Mouse (Mus musculus): Measurements from ENCODE around the gene Auts2. TPM values are rescaled to one million over a fixed set of nuclear protein-coding genes. Genes with fewer than 3 reads are reported as not detected.

Gene Auts2
- total and polyA plus RNA-seq, 2 experiments from 2014 or later: 35.2 to 57.5 TPM

DNA sequence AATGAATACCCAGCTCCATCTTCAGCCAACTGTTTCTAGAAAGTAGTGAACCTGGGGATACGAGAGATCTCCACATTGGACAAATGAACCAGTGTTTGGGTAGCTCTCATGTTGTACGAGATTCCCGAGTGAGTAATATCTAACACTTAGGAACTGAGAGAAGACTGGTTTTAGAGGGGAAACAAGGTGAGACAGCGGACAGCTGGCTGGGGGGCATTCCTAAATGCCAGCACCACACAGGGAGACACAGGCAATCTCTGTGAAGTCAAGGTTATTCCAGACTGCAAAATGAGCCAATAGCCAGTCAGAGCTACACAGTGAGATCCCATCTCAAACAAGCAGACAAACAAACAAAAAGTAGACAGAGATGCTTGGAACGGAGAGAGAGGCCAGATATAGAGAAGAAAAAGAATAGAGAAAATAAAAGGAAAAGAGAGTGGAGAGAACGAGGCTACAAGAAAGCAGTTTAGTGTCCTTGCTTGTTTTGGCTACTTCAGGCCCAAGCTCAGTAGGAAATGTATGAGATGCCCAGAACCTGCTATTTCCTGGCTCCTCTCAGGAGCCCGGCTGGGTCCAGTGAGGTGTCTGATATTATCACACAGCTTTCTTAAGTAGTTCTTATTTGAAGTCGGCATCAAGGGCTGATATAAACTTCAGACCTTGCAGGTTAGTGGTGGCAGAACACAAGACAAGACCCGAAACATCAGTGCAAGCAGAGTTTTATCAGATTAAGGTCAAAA is 224.9 kb downstream of the Auts2 start:
- TF ChIP-seq CTCF (IDR thresholded peaks at IDR 0.05): no peak
- DNase-seq (ENCODE audit: low spot score) (no peak), ATAC-seq (ENCODE audit: low FRiP score) (no peak)
- WGBS: 82% methylated on average over 9 of the region's 9 CpGs
- no peaks in the 10 kb centered on the region for H3K27me3 ChIP-seq (ENCODE audit: insufficient read depth, low read length)
- H3K4me1 ChIP-seq (ENCODE audit: insufficient read depth, low read length): peaks cover 13% of the 10 kb centered on the region; the same call in 1 of the 2 replicates
- no peak overlapping the region for H3K9ac ChIP-seq (replicated peaks; ENCODE audit: low read length, poor library complexity, severe bottlenecking)
- H3K36me3 ChIP-seq (ENCODE audit: insufficient read depth, low read length): no peaks in the 10 kb centered on the region
- H3K4me2 ChIP-seq (ENCODE audit: low read depth, low read length, poor library complexity, severe bottlenecking): no peak overlapping the region
- H3K27ac ChIP-seq (ENCODE audit: low read depth, low read length): no peak overlapping the region
- no peak overlapping the region for H3K4me3 ChIP-seq (ENCODE audit: low read depth, low read length)
- H3K9me3 ChIP-seq (ENCODE audit: low read length): no peaks in the 10 kb centered on the region

DNA sequence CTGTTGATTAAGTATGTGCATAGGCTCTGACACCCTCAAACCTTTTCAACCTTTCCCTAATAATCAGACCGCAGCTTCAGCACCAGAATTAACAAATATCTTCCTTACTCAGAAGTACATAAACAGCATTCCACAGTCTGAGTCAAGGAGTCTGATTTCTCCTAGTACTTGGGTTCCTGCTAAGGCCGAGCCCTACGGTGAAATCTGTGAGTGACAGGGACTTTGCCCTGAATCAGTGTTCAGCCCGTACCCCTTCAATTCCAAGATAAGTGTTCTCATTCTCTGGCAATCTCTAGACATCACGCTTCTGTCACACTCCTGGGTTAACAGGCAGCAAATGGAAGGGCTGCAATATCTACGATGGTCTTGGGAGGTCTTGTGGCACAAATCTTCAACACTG is 226.2 kb downstream of the Auts2 start:
- 52% methylated on average over 6 of the region's 6 CpGs for WGBS
- H3K27ac ChIP-seq (ENCODE audit: low read depth, low read length): no peak overlapping the region
- H3K4me2 ChIP-seq (ENCODE audit: low read depth, low read length, poor library complexity, severe bottlenecking): no peak overlapping the region
- no peak overlapping the region for H3K4me3 ChIP-seq (ENCODE audit: low read depth, low read length)
- H3K36me3 ChIP-seq (ENCODE audit: insufficient read depth, low read length): no peaks in the 10 kb centered on the region
- H3K4me1 ChIP-seq (ENCODE audit: insufficient read depth, low read length): 0 out of 2 replicates have a peak, but pooled peaks cover 7% of the 10 kb centered on the region
- DNase-seq (ENCODE audit: low spot score): no peak
- H3K9ac ChIP-seq (replicated peaks; ENCODE audit: low read length, poor library complexity, severe bottlenecking): no peak overlapping the region
- no peaks in the 10 kb centered on the region for H3K27me3 ChIP-seq (ENCODE audit: insufficient read depth, low read length)
- no peak for TF ChIP-seq CTCF (IDR thresholded peaks at IDR 0.05)
- no peak for ATAC-seq (ENCODE audit: low FRiP score)
- no peaks in the 10 kb centered on the region for H3K9me3 ChIP-seq (ENCODE audit: low read length)

DNA sequence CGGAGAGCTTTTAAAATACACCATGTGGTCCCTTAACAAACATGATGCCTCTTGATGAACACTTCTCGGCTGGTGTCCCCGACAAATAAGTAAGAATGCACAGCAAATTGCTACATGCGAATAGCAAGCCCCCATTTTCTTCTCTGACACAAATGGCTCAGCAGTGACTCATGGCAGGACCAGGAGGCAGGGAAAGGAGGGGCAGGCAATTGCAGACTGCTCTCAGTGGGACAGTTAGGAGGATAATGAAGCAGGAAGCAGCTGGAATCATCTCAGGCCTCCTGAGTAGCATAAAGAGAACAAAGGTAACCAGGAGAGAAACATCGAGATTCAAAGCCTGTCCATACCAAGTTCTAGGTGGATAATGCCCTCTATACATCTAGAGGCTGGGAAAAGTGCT is 228.8 kb downstream of the Auts2 start:
- 48% methylated on average over 5 of the region's 5 CpGs for WGBS
- no peaks in the 10 kb centered on the region for H3K36me3 ChIP-seq (ENCODE audit: insufficient read depth, low read length)
- H3K4me1 ChIP-seq (ENCODE audit: insufficient read depth, low read length): 0 out of 2 replicates have a peak, but pooled peaks cover 7% of the 10 kb centered on the region
- ATAC-seq (ENCODE audit: low FRiP score) (no peak), DNase-seq (ENCODE audit: low spot score) (no peak)
- TF ChIP-seq CTCF (IDR thresholded peaks at IDR 0.05): no peak
- no peak overlapping the region for H3K4me3 ChIP-seq (ENCODE audit: low read depth, low read length)
- no peaks in the 10 kb centered on the region for H3K27me3 ChIP-seq (ENCODE audit: insufficient read depth, low read length)
- no peaks in the 10 kb centered on the region for H3K9me3 ChIP-seq (ENCODE audit: low read length)
- H3K9ac ChIP-seq (replicated peaks; ENCODE audit: low read length, poor library complexity, severe bottlenecking): no peak overlapping the region
- no peak overlapping the region for H3K4me2 ChIP-seq (ENCODE audit: low read depth, low read length, poor library complexity, severe bottlenecking)
- no peak overlapping the region for H3K27ac ChIP-seq (ENCODE audit: low read depth, low read length)

DNA sequence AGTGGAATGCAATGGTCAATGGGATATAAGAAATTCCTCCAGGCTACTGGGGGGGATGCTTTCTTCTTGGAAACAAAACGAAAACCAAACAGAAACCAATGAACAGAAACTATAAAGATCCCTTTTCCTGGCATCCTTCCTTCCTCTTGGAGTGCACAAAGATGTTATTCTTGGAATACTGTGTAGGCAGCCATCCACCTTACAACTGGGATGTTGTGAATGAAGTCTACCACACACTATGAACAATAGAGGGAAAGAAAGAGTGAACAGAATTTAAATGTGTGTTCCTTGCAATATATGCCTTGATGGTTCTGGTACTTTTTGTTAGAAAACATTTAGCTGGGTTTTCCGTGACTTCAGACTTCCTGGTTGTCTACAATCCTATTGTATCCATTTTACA is 236.1 kb downstream of the Auts2 start:
- no peak overlapping the region for H3K9ac ChIP-seq (replicated peaks; ENCODE audit: low read length, poor library complexity, severe bottlenecking)
- H3K4me3 ChIP-seq (ENCODE audit: low read depth, low read length): no peak overlapping the region
- H3K27me3 ChIP-seq (ENCODE audit: insufficient read depth, low read length): no peaks in the 10 kb centered on the region
- ATAC-seq (ENCODE audit: low FRiP score) (no peak), DNase-seq (ENCODE audit: low spot score) (no peak)
- peaks cover 4% of the 10 kb centered on the region; the same call in 1 of the 2 replicates for H3K4me1 ChIP-seq (ENCODE audit: insufficient read depth, low read length)
- WGBS: 62% methylated on average over 2 of the region's 2 CpGs
- H3K27ac ChIP-seq (ENCODE audit: low read depth, low read length): no peak overlapping the region
- TF ChIP-seq CTCF (IDR thresholded peaks at IDR 0.05): no peak
- H3K4me2 ChIP-seq (ENCODE audit: low read depth, low read length, poor library complexity, severe bottlenecking): no peak overlapping the region
- H3K36me3 ChIP-seq (ENCODE audit: insufficient read depth, low read length): no peaks in the 10 kb centered on the region
- H3K9me3 ChIP-seq (ENCODE audit: low read length): no peaks in the 10 kb centered on the region

DNA sequence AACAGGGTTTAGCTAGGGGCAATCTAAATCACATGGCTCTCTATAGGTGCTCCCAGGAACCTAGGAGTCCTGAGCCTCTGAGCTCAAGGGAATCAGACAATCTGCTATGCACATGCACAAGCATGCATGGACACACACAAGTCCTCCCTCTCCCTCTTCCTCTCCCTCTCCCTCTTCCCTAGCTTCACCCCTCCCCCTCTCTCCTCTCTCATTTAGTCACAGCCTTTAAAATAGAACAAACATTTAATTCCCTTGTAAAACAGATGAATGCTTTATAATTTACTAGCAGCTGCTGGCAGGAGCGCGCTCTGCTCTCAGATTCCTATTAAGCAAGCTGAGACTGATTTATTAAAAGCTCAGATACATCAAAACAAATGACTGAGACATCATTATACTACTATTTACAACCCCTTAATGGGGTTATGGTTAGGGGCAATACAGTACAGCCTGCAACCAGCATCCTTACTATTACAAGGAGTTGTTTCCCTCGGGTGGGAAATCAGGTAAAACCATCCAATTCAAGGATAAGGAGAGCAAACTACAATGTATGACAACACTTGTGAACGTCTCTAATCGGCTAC is 237.7 kb downstream of the Auts2 start:
- no peaks in the 10 kb centered on the region for H3K27me3 ChIP-seq (ENCODE audit: insufficient read depth, low read length)
- no peak overlapping the region for H3K27ac ChIP-seq (ENCODE audit: low read depth, low read length)
- no peaks in the 10 kb centered on the region for H3K9me3 ChIP-seq (ENCODE audit: low read length)
- H3K4me1 ChIP-seq (ENCODE audit: insufficient read depth, low read length): peaks cover 4% of the 10 kb centered on the region; the same call in 1 of the 2 replicates
- H3K36me3 ChIP-seq (ENCODE audit: insufficient read depth, low read length): no peaks in the 10 kb centered on the region
- TF ChIP-seq CTCF (IDR thresholded peaks at IDR 0.05): no peak
- H3K9ac ChIP-seq (replicated peaks; ENCODE audit: low read length, poor library complexity, severe bottlenecking): no peak overlapping the region
- DNase-seq (ENCODE audit: low spot score) (no peak), ATAC-seq (ENCODE audit: low FRiP score) (no peak)
- no peak overlapping the region for H3K4me3 ChIP-seq (ENCODE audit: low read depth, low read length)
- no peak overlapping the region for H3K4me2 ChIP-seq (ENCODE audit: low read depth, low read length, poor library complexity, severe bottlenecking)
- WGBS: 68% methylated on average over 5 of the region's 5 CpGs

DNA sequence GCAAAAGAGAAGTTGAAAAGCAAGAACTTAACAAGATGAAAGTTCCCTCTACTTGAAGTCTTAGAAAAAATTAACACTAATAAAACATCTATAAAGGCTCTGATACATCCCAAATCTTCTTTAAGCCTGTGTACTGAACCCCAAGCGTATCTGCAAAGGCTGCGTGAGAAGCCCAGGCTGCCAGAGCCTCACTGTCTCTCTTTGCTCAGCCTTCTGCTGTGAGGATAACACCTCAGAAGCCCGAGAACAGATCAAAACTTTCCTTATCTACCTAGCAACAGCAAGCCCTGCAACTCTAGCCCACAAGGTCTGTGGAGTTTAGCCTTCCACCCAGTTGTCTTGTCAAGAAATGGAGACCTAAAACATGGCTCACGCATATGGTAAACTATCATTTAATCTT is 240.4 kb downstream of the Auts2 start:
- H3K27ac ChIP-seq (ENCODE audit: low read depth, low read length): no peak overlapping the region
- WGBS: 89% methylated on average over 4 of the region's 4 CpGs
- no peak overlapping the region for H3K4me3 ChIP-seq (ENCODE audit: low read depth, low read length)
- ATAC-seq (ENCODE audit: low FRiP score) (no peak), DNase-seq (ENCODE audit: low spot score) (no peak)
- no peaks in the 10 kb centered on the region for H3K9me3 ChIP-seq (ENCODE audit: low read length)
- no peaks in the 10 kb centered on the region for H3K36me3 ChIP-seq (ENCODE audit: insufficient read depth, low read length)
- peaks cover 4% of the 10 kb centered on the region; the same call in 1 of the 2 replicates for H3K4me1 ChIP-seq (ENCODE audit: insufficient read depth, low read length)
- no peaks in the 10 kb centered on the region for H3K27me3 ChIP-seq (ENCODE audit: insufficient read depth, low read length)
- no peak overlapping the region for H3K9ac ChIP-seq (replicated peaks; ENCODE audit: low read length, poor library complexity, severe bottlenecking)
- no peak for TF ChIP-seq CTCF (IDR thresholded peaks at IDR 0.05)
- no peak overlapping the region for H3K4me2 ChIP-seq (ENCODE audit: low read depth, low read length, poor library complexity, severe bottlenecking)

Data from midbrain, postnatal 0 days (tissue).